Mouse (Mus musculus) forebrain, embryonic 11.5 days (tissue): ENCODE data around the gene Med24. TPM values are rescaled to one million over a fixed set of nuclear protein-coding genes. Genes with fewer than 3 reads are reported as not detected.

Experiments
- ATAC-seq: fragments of 200-750 bp; cut with Nextera tagmentation; replicated peaks from 2 replicates; pipeline ENCODE4 v1.8.0; 2017; ENCODE audit warnings: moderate TSS enrichment; ENCODE audit not compliant: low FRiP score
- DNase-seq: peaks from one replicate; pipeline ENCODE4 v3.0.0-alpha.2; 2017; ENCODE audit warnings: low spot score
- H3K27ac ChIP-seq: fragments of 300-500 bp; sonication (generic); 2 replicates; pipeline ENCODE4 v1.5.1; 2014; ENCODE audit warnings: low read depth, low read length
- H3K27me3 ChIP-seq: fragments of 300-500 bp; sonication (generic); 2 replicates; pipeline ENCODE4 v1.6.1; 2014; ENCODE audit warnings: mild to moderate bottlenecking, low read length, mixed read lengths; ENCODE audit not compliant: control insufficient read depth, insufficient read depth
- H3K36me3 ChIP-seq: fragments of 300-500 bp; sonication (generic); 2 replicates; pipeline ENCODE4 v1.6.1; 2014; ENCODE audit warnings: mild to moderate bottlenecking, low read length, moderate library complexity, mixed read lengths; ENCODE audit not compliant: control insufficient read depth, insufficient read depth
- H3K4me1 ChIP-seq: fragments of 300-500 bp; sonication (generic); replicated peaks from 2 replicates; pipeline ENCODE4 v1.6.1; 2014; ENCODE audit warnings: low read length, mixed read lengths; ENCODE audit not compliant: control insufficient read depth, insufficient read depth
- H3K4me2 ChIP-seq: fragments of 300-500 bp; sonication (generic); 2 replicates; pipeline ENCODE4 v1.6.1; 2014; ENCODE audit warnings: low read depth, mild to moderate bottlenecking, low read length, moderate library complexity, mixed read lengths; ENCODE audit not compliant: severe bottlenecking
- H3K4me3 ChIP-seq: fragments of 300-500 bp; sonication (generic); 2 replicates; pipeline ENCODE4 v1.5.1; 2014; ENCODE audit warnings: low read depth, low read length
- H3K9ac ChIP-seq: fragments of 300-500 bp; sonication (generic); 2 replicates; pipeline ENCODE4 v1.6.1; 2014; ENCODE audit warnings: low read length
- H3K9me3 ChIP-seq: fragments of 300-500 bp; sonication (generic); 2 replicates; pipeline ENCODE4 v1.6.1; 2016; ENCODE audit warnings: low read length, mixed read lengths; ENCODE audit not compliant: control insufficient read depth
- WGBS: fragments of 180-500 bp; shearing (Covaris S2); extraction: QIAGEN DNeasy Blood & Tissue Kit; methylation state at CpG from one replicate; pipeline ENCODE4 v1.1.7; 2014; 5-methylcytosine and 5-hydroxymethylcytosine counted together
- polyA plus RNA-seq: library from polyadenylated mRNA; unstranded; fragments of >200 nt; fragmentation: Nextera tagmentation; extraction: Ambion mirVana; gene quantifications from 2 replicates; pipeline ENCODE4 v1.2.1, GENCODE M21; 2014

The Med24 gene
- polyA plus RNA-seq, 1 experiment from 2014 or later, result 76.6 TPM

DNA sequence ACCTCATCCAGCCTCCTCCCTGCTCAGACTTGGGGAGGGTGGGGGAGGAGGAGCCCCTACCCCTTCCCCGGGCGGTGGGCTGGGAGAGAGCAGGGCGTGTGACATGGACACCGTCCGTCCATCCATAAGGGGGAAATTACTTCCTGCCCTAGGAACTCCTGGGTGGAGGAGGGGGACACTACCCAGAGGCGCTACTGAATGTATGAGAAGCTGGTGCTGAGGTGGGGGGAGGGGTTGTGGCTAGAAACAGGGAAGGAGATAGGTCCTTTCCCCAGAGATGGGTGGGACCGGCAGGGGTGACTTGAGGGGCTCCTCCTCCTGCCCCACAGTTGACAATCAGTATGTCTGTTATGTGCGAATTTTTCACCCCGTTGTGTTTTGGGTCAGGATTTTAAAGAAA, 38.0 kb upstream of the Med24 start:
- Histone ChIP-seq H3K4me1 (peaks cover 26% of the 10 kb centered on the region), H3K9ac (peak overlapping the region; percentile 32), H3K36me3 (no peaks in the 10 kb centered on the region), H3K9me3 (no peaks in the 10 kb centered on the region), H3K4me2 (0 out of 2 replicates have a peak overlapping the region, but pooled peaks have one; percentile 18), H3K4me3 (no peak overlapping the region), H3K27me3 (no peaks in the 10 kb centered on the region), H3K27ac (peak overlapping the region; percentile 25)
- peak; percentile 65 for DNase-seq
- peak; percentile 54; the same call in 1 of the 2 replicates for ATAC-seq
- WGBS, result 31% methylated on average over 9 of the region's 9 CpGs

DNA sequence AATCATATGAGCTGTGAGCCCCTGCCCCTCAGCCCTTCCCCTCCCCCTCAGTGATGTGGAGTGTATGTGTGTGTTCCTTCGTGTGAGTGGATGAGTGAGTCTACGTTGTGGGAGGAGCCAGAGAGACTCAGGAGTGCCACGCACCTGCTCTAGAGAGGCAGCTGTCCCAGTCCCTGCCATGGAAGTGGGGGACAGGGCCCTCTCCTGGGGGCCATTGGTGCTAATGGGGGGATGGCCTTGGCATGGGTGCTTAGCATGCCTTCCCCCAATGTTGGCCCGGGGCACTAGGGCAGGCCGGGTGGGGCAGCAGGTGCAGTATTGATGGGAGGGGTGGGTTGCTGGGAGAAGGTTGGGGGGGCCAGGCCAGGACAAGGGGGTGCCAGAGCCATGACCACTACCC, 37.6 kb upstream of the Med24 start:
- H3K27me3 ChIP-seq, result no peaks in the 10 kb centered on the region
- no peak overlapping the region for H3K4me2 ChIP-seq
- no peak overlapping the region for H3K4me3 ChIP-seq
- peak; percentile 58 for DNase-seq
- ATAC-seq, result peak; percentile 6; the same call in 1 of the 2 replicates
- H3K27ac ChIP-seq, result peak overlapping the region; percentile 25; the same call in 1 of the 2 replicates
- no peaks in the 10 kb centered on the region for H3K36me3 ChIP-seq
- H3K9ac ChIP-seq, result peak overlapping the region; percentile 32; the same call in 1 of the 2 replicates
- 55% methylated on average over 5 of the region's 5 CpGs for WGBS
- no peaks in the 10 kb centered on the region for H3K9me3 ChIP-seq
- H3K4me1 ChIP-seq, result peaks cover 26% of the 10 kb centered on the region

DNA sequence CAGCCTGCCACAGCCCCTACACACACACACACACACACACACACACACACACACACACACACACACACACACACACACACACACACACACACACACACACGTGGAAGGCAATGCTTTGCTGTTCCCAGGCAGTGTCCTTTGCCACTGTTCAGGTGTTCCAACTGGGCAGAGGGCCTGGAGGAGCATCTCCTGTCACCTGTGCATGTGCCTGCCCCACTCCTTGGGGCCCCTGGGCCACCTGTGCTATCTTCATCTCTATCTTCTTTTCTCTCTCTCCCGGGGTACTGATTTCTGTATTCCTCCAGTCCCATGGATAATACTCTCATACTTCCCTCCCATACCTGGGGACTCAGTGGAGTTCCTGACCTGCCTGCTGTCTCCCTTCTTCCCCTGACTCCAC, 37.1 kb upstream of the Med24 start:
- Histone ChIP-seq H3K27me3 (no peaks in the 10 kb centered on the region), H3K36me3 (no peaks in the 10 kb centered on the region), H3K27ac (no peak overlapping the region), H3K4me2 (no peak overlapping the region), H3K4me1 (peaks cover 26% of the 10 kb centered on the region), H3K4me3 (no peak overlapping the region), H3K9me3 (no peaks in the 10 kb centered on the region), H3K9ac (no peak overlapping the region)
- peak; percentile 30 for DNase-seq
- no peak for ATAC-seq
- WGBS, result 35% methylated on average over 2 of the region's 2 CpGs

DNA sequence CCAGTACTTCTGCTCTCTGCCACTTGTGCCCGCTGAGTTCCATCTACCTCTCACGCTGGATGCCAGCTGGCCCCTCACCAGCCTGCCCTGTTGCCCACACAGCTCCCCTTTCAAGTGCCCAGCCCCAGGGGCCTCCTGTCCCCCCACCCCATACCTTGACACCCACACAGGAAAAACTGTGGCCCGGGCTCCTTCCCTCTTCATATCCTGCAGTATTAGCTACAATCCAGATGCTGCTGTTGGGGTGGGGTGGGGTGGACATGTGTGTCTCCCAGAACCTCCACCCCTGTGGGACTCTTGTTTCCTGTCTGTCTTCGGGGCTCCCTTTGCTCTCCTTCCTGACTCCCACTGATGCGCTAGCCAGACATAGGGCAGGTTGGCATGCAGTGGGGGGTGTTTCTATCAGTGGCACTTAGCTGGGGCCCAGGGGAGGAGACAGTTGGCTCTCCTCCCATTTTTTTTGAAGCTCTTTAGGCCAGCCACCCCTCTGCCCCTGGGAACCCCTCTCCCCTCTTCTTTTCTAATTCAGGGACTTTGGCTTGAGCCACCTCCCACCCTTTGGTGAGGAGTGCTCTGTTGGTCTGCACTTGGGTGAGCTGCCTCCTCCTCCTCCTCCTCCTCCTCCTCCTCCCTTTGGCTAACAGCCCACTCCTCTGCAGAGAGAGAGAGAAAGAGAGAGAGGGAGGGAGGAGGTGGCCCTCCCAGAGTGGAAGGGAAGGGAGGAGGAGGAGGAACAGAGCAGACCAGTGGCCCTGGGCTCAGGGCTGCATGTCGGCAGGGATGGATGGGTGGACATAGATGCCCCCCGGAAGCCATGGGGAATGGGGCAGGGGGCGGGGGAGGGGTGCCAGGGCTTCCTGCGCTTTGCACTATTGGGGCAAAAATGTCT, 36.4 kb upstream of the Med24 start:
- WGBS, result 54% methylated on average over 6 of the region's 9 CpGs
- Histone ChIP-seq H3K36me3 (no peaks in the 10 kb centered on the region), H3K27ac (0 out of 2 replicates have a peak overlapping the region, but pooled peaks have one; percentile 18), H3K9me3 (no peaks in the 10 kb centered on the region), H3K27me3 (no peaks in the 10 kb centered on the region), H3K9ac (no peak overlapping the region), H3K4me3 (no peak overlapping the region), H3K4me1 (peaks cover 26% of the 10 kb centered on the region), H3K4me2 (no peak overlapping the region)
- ATAC-seq, result no peak
- DNase-seq, result peak; percentile 59

DNA sequence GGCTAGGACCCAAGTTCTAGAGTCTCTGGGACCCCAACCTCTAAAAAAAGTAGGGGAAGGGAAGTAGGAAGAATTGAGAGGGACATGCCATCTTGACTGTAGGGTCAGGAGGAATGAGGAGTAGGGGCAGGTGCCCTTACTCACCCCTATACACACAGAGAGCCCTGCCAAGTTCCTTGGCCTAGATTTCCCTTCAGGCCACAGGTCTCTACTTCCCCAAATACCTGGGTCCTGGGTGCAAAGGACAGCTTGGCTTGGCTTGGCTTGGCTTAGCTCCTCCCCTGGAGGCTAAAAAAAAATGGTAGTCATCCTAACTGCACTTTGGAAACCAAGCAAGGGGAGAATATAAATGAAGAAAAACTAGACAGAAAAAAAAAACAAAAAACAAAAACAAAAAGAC, 35.5 kb upstream of the Med24 start:
- H3K4me1 ChIP-seq, result peaks cover 26% of the 10 kb centered on the region
- DNase-seq (peak; percentile 25), ATAC-seq (no peak)
- no peaks in the 10 kb centered on the region for H3K36me3 ChIP-seq
- no peak overlapping the region for H3K27ac ChIP-seq
- no peak overlapping the region for H3K4me2 ChIP-seq
- H3K9ac ChIP-seq, result no peak overlapping the region
- no peaks in the 10 kb centered on the region for H3K9me3 ChIP-seq
- no peaks in the 10 kb centered on the region for H3K27me3 ChIP-seq
- H3K4me3 ChIP-seq, result no peak overlapping the region

DNA sequence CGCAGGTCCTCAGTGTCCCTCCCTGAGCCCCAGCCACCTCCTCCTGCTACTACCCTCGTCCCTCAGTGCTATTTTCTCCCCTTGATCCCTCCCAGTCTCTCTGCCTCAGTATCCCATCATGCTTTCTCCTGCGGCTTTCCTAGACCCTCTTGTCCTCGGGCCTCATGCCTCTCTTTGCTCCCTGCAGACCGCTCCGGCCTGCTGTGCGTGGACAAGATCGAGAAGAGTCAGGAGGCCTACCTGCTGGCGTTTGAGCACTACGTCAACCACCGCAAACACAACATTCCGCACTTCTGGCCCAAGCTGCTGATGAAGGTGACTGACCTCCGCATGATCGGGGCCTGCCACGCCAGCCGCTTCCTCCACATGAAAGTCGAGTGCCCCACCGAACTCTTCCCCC, 34.9 kb upstream of the Med24 start:
- Histone ChIP-seq H3K27me3 (no peaks in the 10 kb centered on the region), H3K27ac (no peak overlapping the region), H3K4me3 (no peak overlapping the region), H3K36me3 (no peaks in the 10 kb centered on the region), H3K9me3 (no peaks in the 10 kb centered on the region), H3K4me1 (peaks cover 26% of the 10 kb centered on the region), H3K4me2 (no peak overlapping the region), H3K9ac (no peak overlapping the region)
- peak; percentile 42 for DNase-seq
- 84% methylated on average over 18 of the region's 18 CpGs for WGBS
- ATAC-seq, result no peak

DNA sequence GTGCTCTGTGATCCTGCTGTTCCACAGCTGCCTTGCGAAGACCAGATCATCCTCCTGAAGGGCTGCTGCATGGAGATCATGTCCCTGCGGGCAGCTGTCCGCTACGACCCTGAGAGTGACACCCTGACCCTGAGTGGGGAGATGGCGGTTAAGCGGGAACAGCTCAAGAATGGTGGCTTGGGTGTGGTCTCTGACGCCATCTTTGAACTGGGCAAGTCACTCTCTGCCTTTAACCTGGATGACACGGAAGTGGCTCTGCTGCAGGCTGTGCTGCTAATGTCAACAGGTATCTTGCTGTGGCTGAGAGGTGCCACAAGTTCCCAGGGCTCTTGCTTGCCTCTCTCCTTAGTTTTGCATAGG, 34.2 kb upstream of the Med24 start:
- no peaks in the 10 kb centered on the region for H3K36me3 ChIP-seq
- peak; percentile 50 for DNase-seq
- H3K9me3 ChIP-seq, result no peaks in the 10 kb centered on the region
- H3K9ac ChIP-seq, result no peak overlapping the region
- no peaks in the 10 kb centered on the region for H3K27me3 ChIP-seq
- H3K27ac ChIP-seq, result no peak overlapping the region
- no peak for ATAC-seq
- peaks cover 23% of the 10 kb centered on the region for H3K4me1 ChIP-seq
- H3K4me3 ChIP-seq, result no peak overlapping the region
- H3K4me2 ChIP-seq, result no peak overlapping the region
- 89% methylated on average over 8 of the region's 8 CpGs for WGBS

DNA sequence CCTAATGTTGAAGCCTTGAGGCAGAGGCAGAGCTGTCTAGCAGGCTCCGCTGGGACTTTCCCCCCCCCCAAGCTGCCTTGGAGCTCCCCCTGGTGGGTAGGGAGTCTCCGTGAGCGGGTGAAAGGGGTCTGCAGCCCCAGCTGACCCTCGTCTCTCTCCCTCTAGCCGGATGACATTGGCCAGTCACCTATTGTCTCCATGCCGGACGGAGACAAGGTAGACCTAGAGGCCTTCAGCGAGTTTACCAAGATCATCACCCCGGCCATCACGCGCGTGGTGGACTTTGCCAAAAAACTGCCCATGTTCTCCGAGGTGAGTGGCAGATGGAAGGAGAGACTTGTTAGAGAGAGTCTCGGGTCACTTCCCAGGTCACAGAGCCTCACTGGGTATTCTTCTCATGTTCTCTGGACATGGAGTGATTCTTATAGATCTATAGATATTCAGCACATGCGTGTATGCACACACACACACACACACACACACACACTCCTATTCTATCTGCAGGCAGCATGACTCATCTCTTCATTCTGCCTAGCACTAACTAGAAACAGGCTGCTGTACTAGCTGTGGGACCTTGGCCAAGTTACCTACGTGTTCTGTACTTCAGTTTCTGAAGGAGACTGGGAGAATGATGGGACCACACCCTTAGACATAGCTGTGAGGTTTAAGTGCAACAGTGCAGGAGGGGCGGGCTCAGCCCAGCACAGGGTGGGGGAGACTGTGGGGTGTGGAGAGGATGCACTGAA, 33.7 kb upstream of the Med24 start:
- peaks cover 18% of the 10 kb centered on the region for H3K4me1 ChIP-seq
- ATAC-seq, result no peak
- H3K27me3 ChIP-seq, result no peaks in the 10 kb centered on the region
- H3K36me3 ChIP-seq, result no peaks in the 10 kb centered on the region
- DNase-seq, result peak; percentile 68
- H3K4me3 ChIP-seq, result no peak overlapping the region
- no peak overlapping the region for H3K4me2 ChIP-seq
- 67% methylated on average over 17 of the region's 17 CpGs for WGBS
- no peak overlapping the region for H3K9ac ChIP-seq
- no peak overlapping the region for H3K27ac ChIP-seq
- no peaks in the 10 kb centered on the region for H3K9me3 ChIP-seq
